Mouse (Mus musculus): Measurements from ENCODE around the gene Btbd2. TPM values are rescaled to one million over a fixed set of nuclear protein-coding genes. Genes with fewer than 3 reads are reported as not detected.

The Btbd2 gene
- polyA plus RNA-seq, 1 experiment from 2014 or later: 23.5 TPM

DNA sequence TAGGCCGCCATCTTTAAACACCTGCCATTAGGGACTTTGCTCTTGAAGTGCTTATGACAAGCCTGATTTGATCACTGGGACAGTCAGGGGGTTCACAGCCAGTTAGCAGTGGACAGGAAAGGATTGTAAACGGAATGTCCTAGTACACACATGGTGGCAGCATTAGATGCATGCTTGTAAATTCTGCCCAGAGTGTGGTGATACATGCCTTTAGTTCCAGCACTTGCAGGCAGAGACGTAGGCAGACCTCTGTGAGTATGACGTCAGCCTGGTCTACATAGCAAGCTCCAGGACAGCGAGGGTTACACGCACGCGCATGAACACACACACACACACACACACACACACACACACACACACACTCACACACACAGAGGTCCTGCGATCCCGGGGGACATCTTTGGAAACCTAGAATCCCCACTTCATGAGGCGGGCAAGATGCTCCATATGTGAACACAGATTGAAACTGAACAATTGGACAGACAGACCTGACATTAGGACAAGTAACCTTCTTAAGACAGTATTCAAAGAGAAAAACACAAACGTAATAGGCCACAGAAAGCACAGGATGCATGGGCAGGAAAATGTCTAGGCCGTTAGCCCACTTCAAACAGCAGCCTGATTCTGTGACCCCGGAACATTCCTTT, 1.4 kb upstream of the Btbd2 start:
- Histone ChIP-seq H3K9me3 (ENCODE audit: control insufficient read depth) (no peaks in the 10 kb centered on the region), H3K27me3 (replicated peaks; ENCODE audit: control insufficient read depth, insufficient read depth, low read length) (no peaks in the 10 kb centered on the region), H3K36me3 (ENCODE audit: control insufficient read depth, insufficient read depth) (no peaks in the 10 kb centered on the region), H3K9ac (ENCODE audit: low read depth, low read length) (no peak overlapping the region), H3K4me1 (replicated peaks; ENCODE audit: control insufficient read depth, insufficient read depth, low read length) (peaks cover 13% of the 10 kb centered on the region; the same call in 1 of the 2 replicates), H3K4me2 (replicated peaks; ENCODE audit: low read depth) (no peak overlapping the region), H3K27ac (ENCODE audit: low read depth, low read length) (no peak overlapping the region; the same call in 1 of the 2 replicates), H3K4me3 (ENCODE audit: low read depth, low read length) (no peak overlapping the region)
- 60% methylated on average over 14 of the region's 14 CpGs for WGBS
- no peak for TF ChIP-seq CTCF (IDR thresholded peaks at IDR 0.05; ENCODE audit: low read depth)
- ATAC-seq: no peak

DNA sequence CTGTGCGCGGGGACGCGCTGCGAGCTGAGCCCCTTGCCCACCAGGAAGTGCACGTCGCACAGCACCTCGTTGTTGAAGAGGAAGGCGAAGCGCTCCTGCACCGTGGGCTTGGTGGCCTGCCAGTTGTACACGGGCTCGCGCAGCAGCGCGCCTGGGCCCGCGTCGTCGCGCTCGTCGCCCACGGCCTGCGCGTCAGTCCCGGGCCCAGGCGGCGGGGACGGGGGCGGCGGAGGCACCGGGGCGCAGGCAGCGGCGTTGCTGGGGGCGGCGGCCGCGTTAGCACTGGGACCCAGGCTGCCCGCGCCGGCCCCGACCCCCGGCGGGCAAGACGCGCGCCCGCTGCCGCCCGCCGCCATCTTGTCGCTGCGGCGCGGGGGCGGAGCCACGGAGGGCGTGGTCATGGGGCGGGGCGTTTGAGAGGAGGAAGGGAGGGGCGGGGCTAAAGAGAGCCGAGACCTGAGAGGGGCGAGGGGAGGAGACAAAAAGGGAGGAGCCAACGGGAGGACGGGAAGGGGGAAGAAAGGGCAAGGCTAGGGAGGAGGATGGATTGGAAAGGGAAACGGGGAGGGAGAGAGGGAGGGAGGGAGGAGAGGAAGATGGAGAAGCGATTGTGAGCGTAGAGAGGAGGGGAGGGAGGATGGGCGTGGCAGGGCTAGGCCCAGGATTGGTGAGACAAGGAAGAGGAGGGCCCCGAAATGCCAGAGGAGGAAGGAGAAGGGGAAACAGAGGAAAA, 575 bp downstream of the Btbd2 start:
- no peak for TF ChIP-seq CTCF (IDR thresholded peaks at IDR 0.05; ENCODE audit: low read depth)
- Histone ChIP-seq H3K36me3 (ENCODE audit: control insufficient read depth, insufficient read depth) (peaks cover 8% of the 10 kb centered on the region; the same call in 1 of the 2 replicates), H3K9me3 (ENCODE audit: control insufficient read depth) (no peaks in the 10 kb centered on the region), H3K4me1 (replicated peaks; ENCODE audit: control insufficient read depth, insufficient read depth, low read length) (peaks cover 13% of the 10 kb centered on the region; the same call in 1 of the 2 replicates), H3K27ac (ENCODE audit: low read depth, low read length) (peak overlapping the region; percentile 73), H3K4me2 (replicated peaks; ENCODE audit: low read depth) (peak overlapping the region; percentile 94), H3K4me3 (ENCODE audit: low read depth, low read length) (peak overlapping the region; percentile 87), H3K9ac (ENCODE audit: low read depth, low read length) (peak overlapping the region; percentile 79), H3K27me3 (replicated peaks; ENCODE audit: control insufficient read depth, insufficient read depth, low read length) (no peaks in the 10 kb centered on the region)
- under 1% methylated on average over 69 of the region's 72 CpGs for WGBS
- ATAC-seq: peak; percentile 75

DNA sequence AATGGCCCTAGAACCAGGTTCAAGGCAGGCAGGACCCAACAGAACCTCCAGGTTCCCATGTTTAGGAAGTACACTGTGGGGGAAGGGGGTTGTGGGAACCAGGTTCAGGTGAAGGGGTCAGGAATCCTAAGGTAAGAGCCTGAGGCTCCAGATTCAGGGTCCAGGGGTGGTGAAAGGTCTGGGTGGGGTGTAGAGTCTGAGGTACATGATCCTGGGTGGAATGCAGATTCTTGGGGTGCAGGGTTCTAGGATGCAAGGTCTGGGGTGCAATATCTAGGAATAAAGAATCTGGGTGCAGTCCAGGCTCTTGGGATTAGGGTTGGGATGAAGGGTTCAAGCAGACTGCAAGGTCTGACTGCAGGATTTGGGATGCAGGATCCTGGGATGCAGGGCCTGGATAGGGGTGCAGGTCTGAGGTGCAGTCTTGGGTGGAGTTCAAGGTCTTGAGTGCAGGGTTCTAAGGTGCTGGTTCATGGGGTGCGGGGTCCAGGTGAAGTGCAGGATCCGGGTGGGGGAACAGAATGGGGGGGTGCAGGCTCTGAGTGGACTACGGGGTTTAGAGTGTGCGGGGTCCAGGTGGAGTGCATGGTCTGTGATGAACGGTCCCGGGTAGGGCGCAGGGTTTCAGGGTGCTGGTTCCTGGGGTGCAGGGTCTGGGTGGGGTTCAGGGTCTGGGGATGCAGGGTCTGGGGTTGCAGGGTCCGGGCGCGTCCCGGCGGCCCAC, 1.3 kb downstream of the Btbd2 start:
- Histone ChIP-seq H3K27ac (ENCODE audit: low read depth, low read length) (peak overlapping the region; percentile 54; the same call in 1 of the 2 replicates), H3K4me3 (ENCODE audit: low read depth, low read length) (peak overlapping the region; percentile 87), H3K9ac (ENCODE audit: low read depth, low read length) (peak overlapping the region; percentile 79), H3K9me3 (ENCODE audit: control insufficient read depth) (no peaks in the 10 kb centered on the region), H3K36me3 (ENCODE audit: control insufficient read depth, insufficient read depth) (peaks cover 8% of the 10 kb centered on the region; the same call in 1 of the 2 replicates), H3K4me2 (replicated peaks; ENCODE audit: low read depth) (peak overlapping the region; percentile 94), H3K4me1 (replicated peaks; ENCODE audit: control insufficient read depth, insufficient read depth, low read length) (peaks cover 13% of the 10 kb centered on the region; the same call in 1 of the 2 replicates), H3K27me3 (replicated peaks; ENCODE audit: control insufficient read depth, insufficient read depth, low read length) (no peaks in the 10 kb centered on the region)
- 1% methylated on average over 12 of the region's 12 CpGs for WGBS
- TF ChIP-seq CTCF (IDR thresholded peaks at IDR 0.05; ENCODE audit: low read depth): no peak
- ATAC-seq: peak; percentile 4; the same call in 1 of the 2 replicates

DNA sequence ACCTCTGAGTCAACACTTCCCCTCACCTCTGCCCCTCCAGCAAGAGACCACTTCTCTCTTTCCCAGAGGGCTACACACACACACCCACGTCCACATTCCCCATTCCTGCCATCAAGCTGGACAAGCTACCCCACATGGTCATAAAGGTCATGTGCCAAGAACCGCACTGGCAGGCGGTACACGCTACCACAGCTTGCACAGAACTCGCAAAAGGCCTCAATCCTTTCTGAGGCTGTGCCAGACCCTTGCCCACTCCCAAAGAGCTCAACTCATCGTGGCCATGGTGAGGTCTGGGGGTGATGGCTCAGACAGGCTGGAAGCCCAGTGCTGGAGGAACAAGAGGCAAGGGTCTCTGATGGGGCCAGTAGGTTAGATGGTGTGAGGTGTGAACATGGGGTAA, 2.0 kb downstream of the Btbd2 start:
- Histone ChIP-seq H3K36me3 (ENCODE audit: control insufficient read depth, insufficient read depth) (peaks cover 8% of the 10 kb centered on the region; the same call in 1 of the 2 replicates), H3K4me2 (replicated peaks; ENCODE audit: low read depth) (peak overlapping the region; percentile 94; the same call in 1 of the 2 replicates), H3K9ac (ENCODE audit: low read depth, low read length) (no peak overlapping the region), H3K27ac (ENCODE audit: low read depth, low read length) (no peak overlapping the region), H3K4me1 (replicated peaks; ENCODE audit: control insufficient read depth, insufficient read depth, low read length) (peaks cover 13% of the 10 kb centered on the region; the same call in 1 of the 2 replicates), H3K9me3 (ENCODE audit: control insufficient read depth) (no peaks in the 10 kb centered on the region), H3K4me3 (ENCODE audit: low read depth, low read length) (no peak overlapping the region), H3K27me3 (replicated peaks; ENCODE audit: control insufficient read depth, insufficient read depth, low read length) (no peaks in the 10 kb centered on the region)
- 71% methylated on average over 6 of the region's 6 CpGs for WGBS
- TF ChIP-seq CTCF (IDR thresholded peaks at IDR 0.05; ENCODE audit: low read depth): no peak
- no peak for ATAC-seq

GRCm38 (mm10) chr10:80653156-80653720, 3.6 kb downstream of the Btbd2 start:
- TF ChIP-seq CTCF (IDR thresholded peaks at IDR 0.05; ENCODE audit: low read depth): no peak
- Histone ChIP-seq H3K27ac (ENCODE audit: low read depth, low read length) (no peak overlapping the region), H3K9ac (ENCODE audit: low read depth, low read length) (no peak overlapping the region), H3K4me1 (replicated peaks; ENCODE audit: control insufficient read depth, insufficient read depth, low read length) (peaks cover 10% of the 10 kb centered on the region; the same call in 1 of the 2 replicates), H3K9me3 (ENCODE audit: control insufficient read depth) (no peaks in the 10 kb centered on the region), H3K4me2 (replicated peaks; ENCODE audit: low read depth) (no peak overlapping the region), H3K36me3 (ENCODE audit: control insufficient read depth, insufficient read depth) (peaks cover 12% of the 10 kb centered on the region), H3K4me3 (ENCODE audit: low read depth, low read length) (no peak overlapping the region), H3K27me3 (replicated peaks; ENCODE audit: control insufficient read depth, insufficient read depth, low read length) (no peaks in the 10 kb centered on the region)
- 90% methylated on average over 6 of the region's 6 CpGs for WGBS
- no peak for ATAC-seq

Measured in intestine, postnatal 0 days (tissue).